Mouse (Mus musculus) erythroblast, embryonic 14.5 days (primary cell): ENCODE data around the gene Gys2.

Experiments
- GATA1 ChIP-seq: IDR thresholded peaks from 2 replicates; pipeline ENCODE4 v1.6.1; 2012; ENCODE audit warnings: low read length, inconsistent platforms, mixed read lengths
- TAL1 ChIP-seq: IDR thresholded peaks from 3 replicates; pipeline ENCODE4 v1.6.1; 2012; ENCODE audit warnings: low read length, inconsistent platforms, mixed read lengths

- TF ChIP-seq GATA1 (no peak), TAL1 (no peak)
Observed at GRCm38 (mm10) chr6:142384521-142384920, 88.4 kb downstream of the Gys2 start.
